Comparison of ENCODE assay signal across 16 mouse cellular contexts in the genomic region with DNA sequence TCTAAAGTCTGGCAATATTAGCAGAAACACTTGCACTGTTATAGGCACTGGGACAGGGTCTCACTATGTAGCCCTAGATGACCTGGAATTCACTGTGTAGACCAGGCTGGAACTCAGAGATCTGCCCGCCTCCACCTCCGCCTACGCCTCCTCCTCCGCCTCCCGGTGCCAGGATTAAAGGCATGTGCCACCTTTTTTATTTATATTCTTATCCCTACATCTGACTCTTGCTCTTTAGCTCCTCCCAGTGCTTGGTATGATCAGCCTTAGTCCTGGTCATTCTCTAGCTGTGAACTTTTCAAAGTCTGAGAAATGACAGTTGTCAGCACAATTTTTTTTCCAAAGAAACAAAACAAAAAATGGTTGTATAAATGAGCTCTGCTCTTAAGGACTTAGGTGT. TPM values are rescaled to one million over a fixed set of nuclear protein-coding genes. Genes with fewer than 3 reads are reported as not detected.
DNase-seq lines count a peak whose midpoint lies in the region; ATAC-seq lines count a peak whose summit lies in the region.
"Had no signal": no experiment of that assay in that cellular context is flagged by ENCODE, and none has a peak within 500 bp of the region (broad histone marks: within the 10 kb centered on the region; RNA-seq: fewer than 3 reads in every experiment).

No protein-coding gene starts in this region.

- H3K4me3 ChIP-seq in kidney, embryonic 16.5 days (ENCODE audit: low read length), result no peak overlapping the region
- H3K4me3 ChIP-seq: heart, embryonic 10.5 days; limb, embryonic 13.5 days had no signal

- H3K27ac ChIP-seq in kidney, embryonic 16.5 days (ENCODE audit: low read length), result no peak overlapping the region
- H3K27ac ChIP-seq: heart, embryonic 10.5 days; limb, embryonic 13.5 days had no signal

- peak; percentile 33 for DNase-seq in kidney, adult 18-20 months
- peak; percentile 58 to 59 for DNase-seq in cerebellum, adult 18-20 months
- DNase-seq in cerebellum, adult 8-10 months, result peak; percentile 41
- DNase-seq in kidney, postnatal 14 days, result peak; percentile 42
- DNase-seq in urinary bladder, postnatal 36 days (ENCODE audit: low spot score in 2 of 2), result no peak
- DNase-seq: heart, postnatal 4 days; retina, postnatal 1 day had no signal

- no peaks in the 10 kb centered on the region for H3K27me3 ChIP-seq in kidney, embryonic 16.5 days (ENCODE audit: insufficient read depth, low read length)

- H3K9ac ChIP-seq in kidney, embryonic 16.5 days (replicated peaks; ENCODE audit: low read length), result no peak overlapping the region
- H3K9ac ChIP-seq: limb, embryonic 13.5 days had no signal

- H3K36me3 ChIP-seq in kidney, embryonic 16.5 days (ENCODE audit: insufficient read depth, low read length), result no peaks in the 10 kb centered on the region
- H3K36me3 ChIP-seq: heart, embryonic 10.5 days; limb, embryonic 13.5 days had no signal

- H3K4me1 ChIP-seq in kidney, embryonic 16.5 days (ENCODE audit: insufficient read depth, low read length), result no peaks in the 10 kb centered on the region
- H3K4me1 ChIP-seq: heart, embryonic 10.5 days; limb, embryonic 13.5 days had no signal

- H3K9me3 ChIP-seq in kidney, embryonic 16.5 days (ENCODE audit: low read length), result no peaks in the 10 kb centered on the region
- H3K9me3 ChIP-seq: heart, embryonic 10.5 days; limb, embryonic 13.5 days had no signal

- WGBS in kidney, embryonic 16.5 days, result 72% methylated on average over 5 of the region's 5 CpGs

- no peak for ATAC-seq in kidney, embryonic 16.5 days (ENCODE audit: low FRiP score, low TSS enrichment)
- ATAC-seq in erythroblast, adult 5-6 weeks (replicated peaks; ENCODE audit: low FRiP score, poor library complexity, severe bottlenecking), result no peak
- ATAC-seq: forebrain, embryonic 14.5 days had no signal

- no peak overlapping the region for H3K4me2 ChIP-seq in kidney, embryonic 16.5 days (replicated peaks; ENCODE audit: low read depth, low read length)
- H3K4me2 ChIP-seq: limb, embryonic 13.5 days had no signal

RNA-seq across cellular contexts. Expression of a gene that starts 42.6 kb away (rescaled TPM):
- polyA plus RNA-seq in kidney, embryonic 16.5 days (2015; fragmentation: Nextera tagmentation; extraction: Ambion mirVana), result 0.55 and 0.71 TPM in 2 replicates
- not detected in 2 replicates for total RNA-seq in erythroblast, adult 5-6 weeks (2015; ENCODE audit: low replicate concordance)
- not detected in 2 replicates for total RNA-seq in erythroblast, adult 5-6 weeks (2017; ENCODE audit: low replicate concordance)
- total RNA-seq: heart, postnatal 4 days; layer of hippocampus, postnatal 36 days; megakaryocyte-erythroid progenitor cell, adult 5-6 weeks; monocyte, adult 5-6 weeks had no signal
- polyA plus RNA-seq: forebrain, embryonic 14.5 days; heart, embryonic 10.5 days; limb, embryonic 13.5 days; neural tube, embryonic 14.5 days had no signal

Comparison
In these comparisons a context has a peak if more than half of its experiments do, and no peak if none do; other contexts are left out.
1. DNase-seq: peak in kidney, adult 18-20 months (single experiment), cerebellum, adult 18-20 months (2 of 2), cerebellum, adult 8-10 months (single experiment) and kidney, postnatal 14 days (single experiment); none in urinary bladder, postnatal 36 days (0 of 2).